Mouse (Mus musculus): ENCODE data around the gene Bola2.

DNA sequence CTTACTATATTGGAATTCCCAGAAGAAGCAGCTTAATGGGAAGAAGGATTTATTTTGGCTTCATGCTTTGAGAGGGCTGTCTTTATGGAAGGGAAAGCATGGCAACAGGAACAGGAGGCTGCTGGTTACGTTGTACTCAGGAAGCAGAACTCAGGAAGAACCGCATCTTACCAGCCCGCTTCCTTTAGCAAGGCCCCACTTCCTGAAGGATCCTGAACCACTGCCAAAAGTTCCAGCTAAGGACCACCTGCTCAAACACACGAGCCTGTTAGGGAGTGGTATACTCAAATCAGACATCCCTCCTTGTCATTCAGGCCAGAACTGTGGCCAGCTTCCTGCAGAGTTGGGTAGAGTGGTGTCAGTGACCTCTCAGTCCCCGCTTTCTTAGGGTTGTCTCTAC, 26.7 kb upstream of the Bola2 start:
- TF ChIP-seq POLR2A (IDR thresholded peaks at IDR 0.05; ENCODE audit: extremely low read depth, insufficient read depth, low read length) (no peak), CTCF (IDR thresholded peaks at IDR 0.05; ENCODE audit: low read depth, low read length) (no peak)
